ENCODE assay signal across 8 mouse cellular contexts in genomic region chr17:46552151-46552550, GRCm38 (mm10). TPM values are rescaled to one million over a fixed set of nuclear protein-coding genes. Genes with fewer than 3 reads are reported as not detected.
DNase-seq lines count a peak whose midpoint lies in the region; ATAC-seq lines count a peak whose summit lies in the region.

No protein-coding gene starts in this region.

- H3K27ac ChIP-seq in kidney, embryonic 14.5 days (ENCODE audit: low read depth, low read length) = 0 out of 2 replicates have a peak overlapping the region, but pooled peaks have one; percentile 6
- 0 out of 2 replicates have a peak overlapping the region, but pooled peaks have one; percentile 97 for H3K27ac ChIP-seq in embryonic facial prominence, embryonic 15.5 days (replicated peaks)
- H3K27ac ChIP-seq in hindbrain, embryonic 15.5 days (replicated peaks) = peak overlapping the region; percentile 68; the same call in 1 of the 2 replicates
- H3K27ac ChIP-seq in midbrain, embryonic 15.5 days = peak overlapping the region; percentile 55

- no peak overlapping the region for H3K4me2 ChIP-seq in kidney, embryonic 14.5 days (replicated peaks; ENCODE audit: low read depth, low read length)
- H3K4me2 ChIP-seq in embryonic facial prominence, embryonic 15.5 days (replicated peaks) = no peak overlapping the region
- H3K4me2 ChIP-seq in hindbrain, embryonic 15.5 days = peak overlapping the region; percentile 84
- no peak overlapping the region; the same call in 1 of the 2 replicates for H3K4me2 ChIP-seq in midbrain, embryonic 15.5 days

- H3K27me3 ChIP-seq in kidney, embryonic 14.5 days (ENCODE audit: control insufficient read depth, insufficient read depth, low read length) = no peaks in the 10 kb centered on the region
- H3K27me3 ChIP-seq in embryonic facial prominence, embryonic 15.5 days = no peaks in the 10 kb centered on the region
- no peaks in the 10 kb centered on the region; the same call in 1 of the 2 replicates for H3K27me3 ChIP-seq in hindbrain, embryonic 15.5 days
- no peaks in the 10 kb centered on the region for H3K27me3 ChIP-seq in midbrain, embryonic 15.5 days (replicated peaks)

- no peak for ATAC-seq in kidney, embryonic 14.5 days (ENCODE audit: low FRiP score, low TSS enrichment)
- ATAC-seq in embryonic facial prominence, embryonic 15.5 days (ENCODE audit: insufficient number of reproducible peaks, low FRiP score, low TSS enrichment, low read depth) = no peak
- ATAC-seq in hindbrain, embryonic 15.5 days (ENCODE audit: low FRiP score, low read depth) = no peak
- ATAC-seq in midbrain, embryonic 15.5 days (replicated peaks) = no peak
- no peak for ATAC-seq in erythroid progenitor cell, adult 5-6 weeks (replicated peaks; ENCODE audit: low FRiP score, poor library complexity, severe bottlenecking)
- no peak for ATAC-seq in megakaryocyte progenitor cell, adult 5-6 weeks (replicated peaks; ENCODE audit: poor library complexity)

- H3K9ac ChIP-seq in kidney, embryonic 14.5 days (ENCODE audit: low read depth, low read length) = 0 out of 2 replicates have a peak overlapping the region, but pooled peaks have one; percentile 1
- no peak overlapping the region for H3K9ac ChIP-seq in embryonic facial prominence, embryonic 15.5 days
- no peak overlapping the region for H3K9ac ChIP-seq in hindbrain, embryonic 15.5 days
- H3K9ac ChIP-seq in midbrain, embryonic 15.5 days = no peak overlapping the region

- DNase-seq in kidney, adult 8-10 months = no peak
- no peak for DNase-seq in right cerebral cortex, postnatal 10 days (ENCODE audit: low spot score in 2 of 2)

- WGBS in kidney, embryonic 14.5 days = 90% methylated on average over 7 of the region's 7 CpGs
- 64% methylated on average over 7 of the region's 7 CpGs for WGBS in embryonic facial prominence, embryonic 15.5 days
- WGBS in hindbrain, embryonic 15.5 days = 83% methylated on average over 7 of the region's 7 CpGs
- 86% methylated on average over 7 of the region's 7 CpGs for WGBS in midbrain, embryonic 15.5 days

- H3K4me1 ChIP-seq in kidney, embryonic 14.5 days (ENCODE audit: control insufficient read depth, insufficient read depth, low read length) = peaks cover 43% of the 10 kb centered on the region
- H3K4me1 ChIP-seq in embryonic facial prominence, embryonic 15.5 days = peaks cover 41% of the 10 kb centered on the region
- peaks cover 39% of the 10 kb centered on the region for H3K4me1 ChIP-seq in hindbrain, embryonic 15.5 days (replicated peaks)
- H3K4me1 ChIP-seq in midbrain, embryonic 15.5 days = peaks cover 36% of the 10 kb centered on the region

- no peak overlapping the region for H3K4me3 ChIP-seq in kidney, embryonic 14.5 days (ENCODE audit: low read length)
- no peak overlapping the region for H3K4me3 ChIP-seq in embryonic facial prominence, embryonic 15.5 days (replicated peaks)
- H3K4me3 ChIP-seq in hindbrain, embryonic 15.5 days = peak overlapping the region; percentile 91; the same call in 1 of the 2 replicates
- H3K4me3 ChIP-seq in midbrain, embryonic 15.5 days = peak overlapping the region; percentile 89; the same call in 1 of the 2 replicates

- H3K9me3 ChIP-seq in kidney, embryonic 14.5 days (ENCODE audit: control insufficient read depth, low read length) = no peaks in the 10 kb centered on the region; the same call in 1 of the 2 replicates
- no peaks in the 10 kb centered on the region for H3K9me3 ChIP-seq in embryonic facial prominence, embryonic 15.5 days (replicated peaks)
- no peaks in the 10 kb centered on the region for H3K9me3 ChIP-seq in hindbrain, embryonic 15.5 days
- no peaks in the 10 kb centered on the region for H3K9me3 ChIP-seq in midbrain, embryonic 15.5 days

- H3K36me3 ChIP-seq in kidney, embryonic 14.5 days (ENCODE audit: control insufficient read depth, insufficient read depth, low read length) = peaks cover 40% of the 10 kb centered on the region
- peaks cover 41% of the 10 kb centered on the region for H3K36me3 ChIP-seq in embryonic facial prominence, embryonic 15.5 days
- peaks cover 40% of the 10 kb centered on the region for H3K36me3 ChIP-seq in hindbrain, embryonic 15.5 days
- H3K36me3 ChIP-seq in midbrain, embryonic 15.5 days (replicated peaks) = peaks cover 30% of the 10 kb centered on the region

RNA-seq across cellular contexts. Expression of gene Srf, which starts 3.8 kb away (rescaled TPM):
- polyA plus RNA-seq in kidney, embryonic 14.5 days (2014; fragmentation: Nextera tagmentation; extraction: Ambion mirVana) = 10.3 and 12.8 TPM in 2 replicates
- 8.6 and 8.8 TPM in 2 replicates for polyA plus RNA-seq in embryonic facial prominence, embryonic 15.5 days (2015; fragmentation: Nextera tagmentation; extraction: Ambion mirVana)
- 2.7 and 4.5 TPM in 2 replicates for polyA plus RNA-seq in hindbrain, embryonic 15.5 days (2015; fragmentation: Nextera tagmentation; extraction: Ambion mirVana)
- polyA plus RNA-seq in midbrain, embryonic 15.5 days (2015; fragmentation: Nextera tagmentation; extraction: Ambion mirVana) = 3.7 and 5.7 TPM in 2 replicates
- 12.2 and 23.8 TPM in 2 replicates for total RNA-seq in erythroid progenitor cell, adult 5-6 weeks (2015; ENCODE audit: low replicate concordance)
- 7.2 and 9.9 TPM in 2 replicates for total RNA-seq in erythroid progenitor cell, adult 5-6 weeks (2017; ENCODE audit: low replicate concordance)
- total RNA-seq in megakaryocyte progenitor cell, adult 5-6 weeks (2015) = 36.5 and 43.5 TPM in 2 replicates
- 40.0 and 47.5 TPM in 2 replicates for total RNA-seq in megakaryocyte progenitor cell, adult 5-6 weeks (2017)

RNA-seq across cellular contexts. Expression of gene Cul9, which starts 6.0 kb away (rescaled TPM):
- 3.0 and 4.8 TPM in 2 replicates for polyA plus RNA-seq in kidney, embryonic 14.5 days (2014; fragmentation: Nextera tagmentation; extraction: Ambion mirVana)
- 7.1 and 10.6 TPM in 2 replicates for polyA plus RNA-seq in embryonic facial prominence, embryonic 15.5 days (2015; fragmentation: Nextera tagmentation; extraction: Ambion mirVana)
- 21.0 and 26.5 TPM in 2 replicates for polyA plus RNA-seq in hindbrain, embryonic 15.5 days (2015; fragmentation: Nextera tagmentation; extraction: Ambion mirVana)
- 25.0 and 26.7 TPM in 2 replicates for polyA plus RNA-seq in midbrain, embryonic 15.5 days (2015; fragmentation: Nextera tagmentation; extraction: Ambion mirVana)
- total RNA-seq in erythroid progenitor cell, adult 5-6 weeks (2015; ENCODE audit: low replicate concordance) = 0.42 and 5.8 TPM in 2 replicates
- 0.26 TPM in 1 of 2 replicates, not detected in the other for total RNA-seq in erythroid progenitor cell, adult 5-6 weeks (2017; ENCODE audit: low replicate concordance)
- total RNA-seq in megakaryocyte progenitor cell, adult 5-6 weeks (2015) = 9.2 and 12.4 TPM in 2 replicates
- total RNA-seq in megakaryocyte progenitor cell, adult 5-6 weeks (2017) = 12.4 and 12.5 TPM in 2 replicates

RNA-seq across cellular contexts. Expression of gene Dnph1, which starts 55.6 kb away (rescaled TPM):
- 67.9 and 71.2 TPM in 2 replicates for polyA plus RNA-seq in kidney, embryonic 14.5 days (2014; fragmentation: Nextera tagmentation; extraction: Ambion mirVana)
- polyA plus RNA-seq in embryonic facial prominence, embryonic 15.5 days (2015; fragmentation: Nextera tagmentation; extraction: Ambion mirVana) = 40.4 and 41.0 TPM in 2 replicates
- 21.8 and 22.4 TPM in 2 replicates for polyA plus RNA-seq in hindbrain, embryonic 15.5 days (2015; fragmentation: Nextera tagmentation; extraction: Ambion mirVana)
- 14.5 and 17.3 TPM in 2 replicates for polyA plus RNA-seq in midbrain, embryonic 15.5 days (2015; fragmentation: Nextera tagmentation; extraction: Ambion mirVana)
- total RNA-seq in erythroid progenitor cell, adult 5-6 weeks (2015; ENCODE audit: low replicate concordance) = 3.8 and 5.0 TPM in 2 replicates
- 0.64 and 1.9 TPM in 2 replicates for total RNA-seq in erythroid progenitor cell, adult 5-6 weeks (2017; ENCODE audit: low replicate concordance)
- total RNA-seq in megakaryocyte progenitor cell, adult 5-6 weeks (2015) = 41.5 and 45.7 TPM in 2 replicates
- total RNA-seq in megakaryocyte progenitor cell, adult 5-6 weeks (2017) = 20.2 and 26.3 TPM in 2 replicates

Comparison
In these comparisons a context has a peak if more than half of its experiments do, and no peak if none do; other contexts are left out.
1. H3K27ac ChIP-seq: peak in every context shown above with its lines; median percentile 97 in embryonic facial prominence, embryonic 15.5 days; 68 in hindbrain, embryonic 15.5 days; 55 in midbrain, embryonic 15.5 days; 6 in kidney, embryonic 14.5 days.
2. H3K4me3 ChIP-seq: peak in hindbrain, embryonic 15.5 days (single experiment) and midbrain, embryonic 15.5 days (single experiment); none in kidney, embryonic 14.5 days (single experiment) and embryonic facial prominence, embryonic 15.5 days (single experiment).